Mouse (Mus musculus): ENCODE data around the gene Fam241a. TPM values are rescaled to one million over a fixed set of nuclear protein-coding genes. Genes with fewer than 3 reads are reported as not detected.

The Fam241a gene
- polyA plus RNA-seq, 2 experiments = 6.3 to 11.7 TPM

DNA sequence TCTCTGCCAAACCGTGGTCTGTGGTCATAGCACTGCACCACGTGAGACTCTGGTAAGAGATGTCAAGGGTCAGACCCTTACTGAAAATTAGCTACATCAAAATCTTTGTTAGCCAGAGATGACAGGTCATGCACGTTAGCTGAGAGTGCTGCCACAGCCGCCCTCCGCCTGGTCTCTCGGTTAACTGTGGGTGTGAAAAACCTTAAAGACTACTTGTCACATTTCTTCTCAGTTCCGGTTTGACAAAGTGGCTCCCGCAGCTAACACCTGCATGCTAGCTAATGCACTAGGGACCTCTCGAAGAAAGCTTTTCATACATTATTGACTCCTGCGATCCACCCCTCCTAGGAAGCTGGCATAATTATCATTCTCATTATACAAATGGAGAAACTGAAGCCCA, 4.2 kb downstream of the Fam241a start:
- TF ChIP-seq POLR2A (IDR thresholded peaks at IDR 0.05; ENCODE audit: borderline replicate concordance, extremely low read depth, insufficient read depth, insufficient read length) = no peak
- H3K27ac ChIP-seq (replicated peaks; ENCODE audit: low read depth, low read length) = no peak overlapping the region
- H3K9ac ChIP-seq (ENCODE audit: low read depth, low read length, severe bottlenecking) = no peak overlapping the region
- DNase-seq (ENCODE audit: low spot score) (no peak), ATAC-seq (ENCODE audit: low FRiP score, low read depth) (no peak)
- 35% methylated on average over 10 of the region's 10 CpGs for WGBS
- H3K27me3 ChIP-seq (ENCODE audit: control insufficient read depth, insufficient read depth, low read length) = peaks cover 16% of the 10 kb centered on the region; the same call in 1 of the 2 replicates
- no peaks in the 10 kb centered on the region for H3K4me1 ChIP-seq (ENCODE audit: control insufficient read depth, insufficient read depth, low read length)
- H3K9me3 ChIP-seq (ENCODE audit: control insufficient read depth, low read length) = no peaks in the 10 kb centered on the region
- no peak overlapping the region for H3K4me2 ChIP-seq (replicated peaks; ENCODE audit: low read depth, low read length, severe bottlenecking)
- H3K36me3 ChIP-seq (ENCODE audit: control insufficient read depth, insufficient read depth, low read length) = no peaks in the 10 kb centered on the region
- H3K4me3 ChIP-seq (replicated peaks; ENCODE audit: low read length) = no peak overlapping the region

DNA sequence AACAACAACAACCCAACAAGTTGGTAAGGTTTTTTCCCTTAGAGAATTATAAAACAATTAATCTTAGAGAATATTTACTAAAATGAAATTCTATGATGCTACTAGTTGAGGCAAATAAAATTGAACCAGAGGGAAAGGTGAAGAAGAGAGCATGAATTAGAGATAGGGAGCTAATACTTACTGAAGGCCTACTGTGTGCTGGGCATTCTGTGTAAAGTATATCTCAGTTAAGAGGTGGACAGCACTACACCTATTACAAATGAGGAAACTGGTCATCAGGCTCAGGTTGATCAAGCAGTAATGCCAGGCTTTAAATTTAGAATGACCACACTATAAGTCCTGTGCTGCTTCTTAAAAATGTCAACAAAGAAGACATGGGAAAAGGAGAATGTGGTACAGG, 6.1 kb downstream of the Fam241a start:
- DNase-seq (ENCODE audit: low spot score) (no peak), ATAC-seq (ENCODE audit: low FRiP score, low read depth) (no peak)
- no peak overlapping the region for H3K9ac ChIP-seq (ENCODE audit: low read depth, low read length, severe bottlenecking)
- H3K4me2 ChIP-seq (replicated peaks; ENCODE audit: low read depth, low read length, severe bottlenecking) = no peak overlapping the region
- H3K27me3 ChIP-seq (ENCODE audit: control insufficient read depth, insufficient read depth, low read length) = peaks cover 15% of the 10 kb centered on the region; the same call in 1 of the 2 replicates
- no peaks in the 10 kb centered on the region for H3K9me3 ChIP-seq (ENCODE audit: control insufficient read depth, low read length)
- H3K4me3 ChIP-seq (replicated peaks; ENCODE audit: low read length) = no peak overlapping the region
- no peak for TF ChIP-seq POLR2A (IDR thresholded peaks at IDR 0.05; ENCODE audit: borderline replicate concordance, extremely low read depth, insufficient read depth, insufficient read length)
- no peak overlapping the region for H3K27ac ChIP-seq (replicated peaks; ENCODE audit: low read depth, low read length)
- no peaks in the 10 kb centered on the region for H3K36me3 ChIP-seq (ENCODE audit: control insufficient read depth, insufficient read depth, low read length)
- H3K4me1 ChIP-seq (ENCODE audit: control insufficient read depth, insufficient read depth, low read length) = no peaks in the 10 kb centered on the region

DNA sequence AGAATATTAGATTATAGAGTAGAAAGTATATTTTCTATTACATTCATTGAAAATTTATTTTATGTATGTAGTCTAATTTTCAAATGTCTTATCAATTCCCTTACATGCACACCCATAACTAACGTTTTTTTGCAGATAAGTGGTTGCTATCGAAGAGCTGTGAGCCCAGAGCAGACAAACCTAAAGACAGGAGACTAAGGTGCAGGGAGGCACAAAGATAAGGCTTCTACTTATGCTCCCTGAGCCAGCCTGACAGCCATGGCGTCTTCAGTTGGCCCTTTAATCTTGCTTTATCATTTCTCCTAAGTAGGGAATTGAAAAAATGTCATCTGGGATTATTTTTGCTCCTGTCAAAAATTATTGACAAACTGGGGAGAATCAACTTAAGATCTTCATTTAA, 6.6 kb downstream of the Fam241a start:
- Histone ChIP-seq H3K9ac (ENCODE audit: low read depth, low read length, severe bottlenecking) (no peak overlapping the region), H3K4me3 (replicated peaks; ENCODE audit: low read length) (no peak overlapping the region), H3K4me1 (ENCODE audit: control insufficient read depth, insufficient read depth, low read length) (no peaks in the 10 kb centered on the region), H3K27me3 (ENCODE audit: control insufficient read depth, insufficient read depth, low read length) (peaks cover 10% of the 10 kb centered on the region; the same call in 1 of the 2 replicates), H3K4me2 (replicated peaks; ENCODE audit: low read depth, low read length, severe bottlenecking) (no peak overlapping the region), H3K36me3 (ENCODE audit: control insufficient read depth, insufficient read depth, low read length) (no peaks in the 10 kb centered on the region), H3K9me3 (ENCODE audit: control insufficient read depth, low read length) (no peaks in the 10 kb centered on the region), H3K27ac (replicated peaks; ENCODE audit: low read depth, low read length) (no peak overlapping the region)
- TF ChIP-seq POLR2A (IDR thresholded peaks at IDR 0.05; ENCODE audit: borderline replicate concordance, extremely low read depth, insufficient read depth, insufficient read length) = no peak
- WGBS = 58% methylated on average over 3 of the region's 3 CpGs
- no peak for ATAC-seq (ENCODE audit: low FRiP score, low read depth)
- DNase-seq (ENCODE audit: low spot score) = no peak

DNA sequence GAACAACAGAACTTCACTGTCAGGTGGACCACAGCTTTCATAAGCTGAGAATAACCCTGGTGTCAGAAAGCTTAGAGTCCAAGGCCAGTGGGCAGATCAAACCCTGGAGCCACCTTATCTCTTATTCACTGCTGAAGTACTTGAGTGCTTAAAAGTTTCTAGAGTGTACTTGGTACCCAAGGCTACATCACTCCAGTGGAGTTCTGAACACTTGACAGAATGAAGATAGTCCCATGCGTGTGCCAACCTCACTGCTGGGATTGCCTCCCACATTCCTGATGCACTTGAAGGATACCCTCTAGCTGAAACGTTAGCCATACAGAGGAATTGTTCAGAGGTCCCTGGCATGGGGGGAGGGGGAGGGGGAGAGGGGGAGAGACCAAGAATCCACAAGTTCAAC, 14.4 kb downstream of the Fam241a start:
- Histone ChIP-seq H3K9ac (ENCODE audit: low read depth, low read length, severe bottlenecking) (no peak overlapping the region), H3K27me3 (ENCODE audit: control insufficient read depth, insufficient read depth, low read length) (no peaks in the 10 kb centered on the region), H3K27ac (replicated peaks; ENCODE audit: low read depth, low read length) (no peak overlapping the region), H3K4me3 (replicated peaks; ENCODE audit: low read length) (no peak overlapping the region), H3K36me3 (ENCODE audit: control insufficient read depth, insufficient read depth, low read length) (no peaks in the 10 kb centered on the region), H3K9me3 (ENCODE audit: control insufficient read depth, low read length) (no peaks in the 10 kb centered on the region), H3K4me1 (ENCODE audit: control insufficient read depth, insufficient read depth, low read length) (no peaks in the 10 kb centered on the region), H3K4me2 (replicated peaks; ENCODE audit: low read depth, low read length, severe bottlenecking) (no peak overlapping the region)
- DNase-seq (ENCODE audit: low spot score) (no peak), ATAC-seq (ENCODE audit: low FRiP score, low read depth) (no peak)
- TF ChIP-seq POLR2A (IDR thresholded peaks at IDR 0.05; ENCODE audit: borderline replicate concordance, extremely low read depth, insufficient read depth, insufficient read length) = no peak
- 56% methylated on average over 2 of the region's 2 CpGs for WGBS

DNA sequence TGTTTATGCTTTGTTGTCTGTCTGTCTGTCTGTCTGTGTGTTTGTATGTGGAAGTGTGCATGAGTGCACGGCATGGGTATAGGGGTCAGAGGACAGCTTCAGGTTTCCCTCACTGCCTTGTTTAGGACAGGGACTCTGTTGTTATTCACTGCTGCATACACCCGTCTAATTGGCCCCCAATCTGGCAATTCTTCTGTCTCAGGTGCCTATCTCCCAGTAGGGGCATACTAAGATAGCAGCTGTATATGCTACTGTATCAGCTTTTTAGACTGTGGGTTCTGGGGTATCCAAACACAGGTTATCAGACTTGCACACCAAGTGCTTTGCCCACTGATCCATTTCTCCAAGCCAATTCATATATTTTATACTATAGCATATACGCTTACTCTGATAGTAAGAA, 16.2 kb downstream of the Fam241a start:
- no peak for DNase-seq (ENCODE audit: low spot score)
- WGBS = 79% methylated on average over 3 of the region's 3 CpGs

DNA sequence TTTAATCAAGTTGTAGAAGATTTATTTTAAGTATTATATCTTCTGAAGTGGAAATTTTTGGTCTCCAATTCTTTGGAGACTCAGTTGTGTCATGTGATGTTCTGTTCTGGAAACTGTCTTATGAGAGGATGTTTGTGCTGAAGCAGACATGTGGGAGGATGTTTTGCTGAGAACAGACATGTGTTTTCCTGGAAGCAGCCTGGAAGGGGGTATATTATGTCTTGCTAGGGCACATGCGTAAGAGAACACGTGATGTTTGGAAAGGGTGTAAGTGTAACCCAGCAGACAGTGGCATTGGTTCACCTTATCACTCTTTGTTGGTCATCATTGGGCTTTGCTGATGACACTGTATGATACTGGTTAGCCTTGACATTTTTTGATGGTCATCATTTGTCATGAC, 20.6 kb downstream of the Fam241a start:
- no peak for TF ChIP-seq POLR2A (IDR thresholded peaks at IDR 0.05; ENCODE audit: borderline replicate concordance, extremely low read depth, insufficient read depth, insufficient read length)
- ATAC-seq (ENCODE audit: low FRiP score, low read depth) = no peak
- no peak overlapping the region for H3K9ac ChIP-seq (ENCODE audit: low read depth, low read length, severe bottlenecking)
- H3K36me3 ChIP-seq (ENCODE audit: control insufficient read depth, insufficient read depth, low read length) = no peaks in the 10 kb centered on the region
- 94% methylated on average over 2 of the region's 2 CpGs for WGBS
- H3K27ac ChIP-seq (replicated peaks; ENCODE audit: low read depth, low read length) = no peak overlapping the region
- no peak for DNase-seq (ENCODE audit: low spot score)
- H3K4me2 ChIP-seq (replicated peaks; ENCODE audit: low read depth, low read length, severe bottlenecking) = no peak overlapping the region
- H3K27me3 ChIP-seq (ENCODE audit: control insufficient read depth, insufficient read depth, low read length) = no peaks in the 10 kb centered on the region
- H3K4me1 ChIP-seq (ENCODE audit: control insufficient read depth, insufficient read depth, low read length) = no peaks in the 10 kb centered on the region
- no peak overlapping the region for H3K4me3 ChIP-seq (replicated peaks; ENCODE audit: low read length)
- H3K9me3 ChIP-seq (ENCODE audit: control insufficient read depth, low read length) = no peaks in the 10 kb centered on the region

More for the DNA sequence above, 16.2 kb downstream of the Fam241a start:
- H3K9me3 ChIP-seq (ENCODE audit: control insufficient read depth, low read length) = no peaks in the 10 kb centered on the region
- ATAC-seq (ENCODE audit: low FRiP score, low read depth) = no peak
- no peaks in the 10 kb centered on the region for H3K4me1 ChIP-seq (ENCODE audit: control insufficient read depth, insufficient read depth, low read length)
- no peak overlapping the region for H3K4me2 ChIP-seq (replicated peaks; ENCODE audit: low read depth, low read length, severe bottlenecking)
- no peaks in the 10 kb centered on the region for H3K36me3 ChIP-seq (ENCODE audit: control insufficient read depth, insufficient read depth, low read length)
- H3K9ac ChIP-seq (ENCODE audit: low read depth, low read length, severe bottlenecking) = no peak overlapping the region
- H3K4me3 ChIP-seq (replicated peaks; ENCODE audit: low read length) = no peak overlapping the region
- no peak for TF ChIP-seq POLR2A (IDR thresholded peaks at IDR 0.05; ENCODE audit: borderline replicate concordance, extremely low read depth, insufficient read depth, insufficient read length)
- no peak overlapping the region for H3K27ac ChIP-seq (replicated peaks; ENCODE audit: low read depth, low read length)
- no peaks in the 10 kb centered on the region for H3K27me3 ChIP-seq (ENCODE audit: control insufficient read depth, insufficient read depth, low read length)

Data from limb, embryonic 14.5 days (tissue).